Mouse (Mus musculus) hindbrain, embryonic 11.5 days (tissue): ENCODE results near the gene Atp6v1e1. TPM values are rescaled to one million over a fixed set of nuclear protein-coding genes. Genes with fewer than 3 reads are reported as not detected.
A peak's percentile ranks its signal among the peaks of the same experiment; 100 is the strongest.
"Not testable (repeated sequence)": the region's sequence is repeated elsewhere in the genome, so short reads cannot be mapped to it uniquely, and the experiment has no call there.

Experiments
- ATAC-seq: fragments of 200-750 bp; cut with Nextera tagmentation; 2 replicates; pipeline ENCODE4 v1.8.0; 2017; ENCODE audit warnings: mild to moderate bottlenecking, moderate TSS enrichment, moderate library complexity; ENCODE audit not compliant: low FRiP score
- DNase-seq: peaks from one replicate; pipeline ENCODE4 v3.0.0-alpha.2; 2015; ENCODE audit warnings: low spot score
- H3K27ac ChIP-seq: fragments of 300-500 bp; sonication (generic); 2 replicates; pipeline ENCODE4 v1.5.1; 2014; ENCODE audit warnings: mild to moderate bottlenecking, low read depth, low read length
- H3K27me3 ChIP-seq: fragments of 300-500 bp; sonication (generic); 2 replicates; pipeline ENCODE4 v1.6.1; 2014; ENCODE audit warnings: mild to moderate bottlenecking, low read length, moderate library complexity, mixed read lengths; ENCODE audit not compliant: control insufficient read depth, insufficient read depth
- H3K36me3 ChIP-seq: fragments of 300-500 bp; sonication (generic); 2 replicates; pipeline ENCODE4 v1.6.1; 2014; ENCODE audit warnings: mild to moderate bottlenecking, low read length, moderate library complexity, mixed read lengths; ENCODE audit not compliant: control insufficient read depth, insufficient read depth
- H3K4me1 ChIP-seq: fragments of 300-500 bp; sonication (generic); replicated peaks from 2 replicates; pipeline ENCODE4 v1.6.1; 2014; ENCODE audit warnings: low read length, mixed read lengths; ENCODE audit not compliant: control insufficient read depth, insufficient read depth
- H3K4me2 ChIP-seq: fragments of 300-500 bp; sonication (generic); replicated peaks from 2 replicates; pipeline ENCODE4 v1.6.1; 2014; ENCODE audit warnings: mild to moderate bottlenecking, low read depth, low read length
- H3K4me3 ChIP-seq: fragments of 300-500 bp; sonication (generic); 2 replicates; pipeline ENCODE4 v1.5.1; 2014; ENCODE audit warnings: low read depth, low read length
- H3K9ac ChIP-seq: fragments of 300-500 bp; sonication (generic); 2 replicates; pipeline ENCODE4 v1.6.1; 2014; ENCODE audit warnings: low read depth, low read length
- H3K9me3 ChIP-seq: fragments of 300-500 bp; sonication (generic); 2 replicates; pipeline ENCODE4 v1.6.1; 2016; ENCODE audit warnings: low read length; ENCODE audit not compliant: control insufficient read depth
- WGBS: fragments of 180-500 bp; shearing (Covaris S2); extraction: QIAGEN DNeasy Blood & Tissue Kit; methylation state at CpG from one replicate; pipeline ENCODE4 v1.1.7; 2014; 5-methylcytosine and 5-hydroxymethylcytosine counted together
- polyA plus RNA-seq: library from polyadenylated mRNA; unstranded; fragments of >200 nt; fragmentation: Nextera tagmentation; extraction: Ambion mirVana; gene quantifications from 2 replicates; pipeline ENCODE4 v1.2.1, GENCODE M21; 2014

Gene Atp6v1e1
- polyA plus RNA-seq = 183 and 184 TPM in 2 replicates

- Histone ChIP-seq H3K27me3 (no peaks in the 10 kb centered on the region), H3K4me3 (peak within 1 kb of the TSS; percentile 86), H3K4me2 (peak within 1 kb of the TSS; percentile 55), H3K27ac (peak within 1 kb of the TSS; percentile 72), H3K4me1 (no peaks in the 10 kb centered on the region; the same call in 1 of the 2 replicates), H3K36me3 (peaks cover 12% of the 10 kb centered on the region), H3K9ac (peak within 1 kb of the TSS; percentile 79), H3K9me3 (no peaks in the 10 kb centered on the region)
- under 1% methylated on average over 41 of the region's 41 CpGs for WGBS
- peak; percentile 96 for ATAC-seq
- DNase-seq = peak; percentile 95
These were observed at the start of gene Atp6v1e1 for GRCm38 (mm10) chr6:120822307-120822928. TSS of gene Atp6v1e1 (minus strand) at chr6:120822793.

DNA sequence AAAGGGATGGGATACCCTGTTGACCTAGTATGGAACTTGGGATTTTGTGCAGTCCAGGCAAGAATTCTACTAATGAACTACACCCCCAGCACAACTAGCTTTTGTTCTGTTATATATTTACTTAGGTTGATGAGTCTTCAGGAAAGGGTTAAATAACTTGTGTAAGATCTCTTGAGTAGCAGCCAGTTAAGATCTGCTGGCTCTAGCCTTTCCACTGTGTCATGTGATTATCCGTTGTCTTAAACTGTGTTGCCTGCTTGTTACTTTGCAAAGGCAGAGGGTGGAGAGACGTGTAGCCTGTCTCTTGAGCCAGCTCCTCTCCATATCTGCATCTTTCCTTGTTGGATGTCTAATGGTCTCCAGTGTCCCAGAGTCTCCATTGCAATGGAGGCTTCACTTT is 48.7 kb upstream of the Atp6v1e1 start:
- no peak overlapping the region for H3K9ac ChIP-seq
- no peak overlapping the region for H3K4me2 ChIP-seq
- ATAC-seq (no peak), DNase-seq (no peak)
- no peaks in the 10 kb centered on the region for H3K27me3 ChIP-seq
- no peaks in the 10 kb centered on the region for H3K4me1 ChIP-seq
- H3K36me3 ChIP-seq = no peaks in the 10 kb centered on the region
- no peak overlapping the region for H3K4me3 ChIP-seq
- no peaks in the 10 kb centered on the region for H3K9me3 ChIP-seq
- no peak overlapping the region for H3K27ac ChIP-seq
- 91% methylated on average over 2 of the region's 2 CpGs for WGBS

GRCm38 (mm10) chr6:120868824-120869223 is 46.2 kb upstream of the Atp6v1e1 start:
- no peak for ATAC-seq
- WGBS = 78% methylated on average over 1 of the region's 1 CpGs
- no peaks in the 10 kb centered on the region for H3K4me1 ChIP-seq
- no peaks in the 10 kb centered on the region for H3K27me3 ChIP-seq
- H3K4me3 ChIP-seq = no peak overlapping the region
- H3K9ac ChIP-seq = no peak overlapping the region
- DNase-seq = no peak
- no peak overlapping the region for H3K4me2 ChIP-seq
- H3K9me3 ChIP-seq = no peaks in the 10 kb centered on the region
- H3K36me3 ChIP-seq = no peaks in the 10 kb centered on the region; the same call in 1 of the 2 replicates
- H3K27ac ChIP-seq = no peak overlapping the region

GRCm38 (mm10) chr6:120866051-120866814 is 43.6 kb upstream of the Atp6v1e1 start:
- no peak for DNase-seq
- no peak for ATAC-seq
- Histone ChIP-seq H3K27ac (no peak overlapping the region), H3K9me3 (no peaks in the 10 kb centered on the region), H3K9ac (no peak overlapping the region), H3K4me2 (no peak overlapping the region), H3K4me3 (no peak overlapping the region), H3K4me1 (no peaks in the 10 kb centered on the region), H3K36me3 (no peaks in the 10 kb centered on the region; the same call in 1 of the 2 replicates), H3K27me3 (no peaks in the 10 kb centered on the region)
- 93% methylated on average over 9 of the region's 9 CpGs for WGBS

- no peak for ATAC-seq
- Histone ChIP-seq H3K4me2 (no peak overlapping the region), H3K36me3 (peaks cover 7% of the 10 kb centered on the region; the same call in 1 of the 2 replicates), H3K27ac (no peak overlapping the region), H3K9ac (no peak overlapping the region), H3K4me1 (no peaks in the 10 kb centered on the region), H3K4me3 (no peak overlapping the region), H3K9me3 (no peaks in the 10 kb centered on the region), H3K27me3 (no peaks in the 10 kb centered on the region)
- WGBS = 98% methylated on average over 3 of the region's 3 CpGs
- no peak for DNase-seq
These were observed 37.5 kb upstream of the Atp6v1e1 start for GRCm38 (mm10) chr6:120860079-120860478.

DNA sequence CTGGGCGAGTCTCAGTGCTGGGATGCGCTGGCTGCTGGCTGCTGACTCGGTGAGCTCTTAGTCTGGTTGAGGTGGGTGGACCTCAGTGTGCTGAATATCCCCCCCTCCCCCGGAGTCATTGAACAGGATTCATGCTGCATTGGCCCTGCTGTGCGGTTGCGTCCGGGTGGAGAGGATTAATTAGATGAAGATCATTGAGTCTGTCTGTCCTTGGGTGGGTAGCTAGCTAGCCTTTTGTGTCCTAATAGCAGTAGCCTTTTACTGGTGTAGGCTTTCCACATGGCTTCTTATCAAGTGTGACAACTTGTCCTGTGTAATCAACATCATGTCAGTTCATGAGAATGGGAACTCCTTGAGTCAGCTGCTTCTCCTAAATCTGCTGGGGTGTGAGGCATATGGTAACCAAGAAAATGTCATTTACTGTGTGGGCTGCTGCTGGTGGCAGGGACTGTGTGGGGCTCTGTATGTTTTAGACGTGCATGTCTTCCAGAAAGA is 35.7 kb upstream of the Atp6v1e1 start:
- H3K4me2 ChIP-seq = no peak overlapping the region
- H3K36me3 ChIP-seq = peaks cover 7% of the 10 kb centered on the region; the same call in 1 of the 2 replicates
- H3K4me1 ChIP-seq = no peaks in the 10 kb centered on the region
- no peaks in the 10 kb centered on the region for H3K9me3 ChIP-seq
- no peak overlapping the region for H3K4me3 ChIP-seq
- H3K9ac ChIP-seq = no peak overlapping the region
- peak; percentile 64 for ATAC-seq
- 56% methylated on average over 8 of the region's 8 CpGs for WGBS
- no peak overlapping the region for H3K27ac ChIP-seq
- H3K27me3 ChIP-seq = no peaks in the 10 kb centered on the region
- peak; percentile 5 for DNase-seq

DNA sequence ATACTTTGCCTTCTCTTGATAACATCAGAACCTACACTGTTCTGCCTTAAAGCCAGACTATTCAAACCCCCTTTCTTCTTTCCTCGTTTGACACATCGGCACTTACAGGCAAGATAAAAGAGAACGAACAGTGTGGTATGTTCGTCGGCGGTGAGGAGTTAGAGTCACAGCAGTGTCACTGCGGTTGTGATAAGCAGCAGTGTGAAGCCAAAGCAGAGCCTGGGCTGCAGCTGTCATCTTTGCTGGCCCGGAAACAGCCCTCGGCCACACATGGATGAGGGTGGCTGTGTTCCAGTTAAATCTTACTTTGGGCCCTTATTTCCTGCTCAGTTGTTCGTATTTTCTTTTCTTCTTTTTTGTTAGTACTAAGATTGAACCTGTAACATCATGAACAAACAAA is 31.8 kb upstream of the Atp6v1e1 start:
- Histone ChIP-seq H3K36me3 (peaks cover 9% of the 10 kb centered on the region; the same call in 1 of the 2 replicates), H3K27ac (no peak overlapping the region), H3K4me1 (no peaks in the 10 kb centered on the region), H3K27me3 (no peaks in the 10 kb centered on the region), H3K4me3 (no peak overlapping the region), H3K4me2 (no peak overlapping the region), H3K9ac (no peak overlapping the region), H3K9me3 (no peaks in the 10 kb centered on the region)
- DNase-seq (no peak), ATAC-seq (no peak)
- WGBS = 92% methylated on average over 10 of the region's 10 CpGs

DNA sequence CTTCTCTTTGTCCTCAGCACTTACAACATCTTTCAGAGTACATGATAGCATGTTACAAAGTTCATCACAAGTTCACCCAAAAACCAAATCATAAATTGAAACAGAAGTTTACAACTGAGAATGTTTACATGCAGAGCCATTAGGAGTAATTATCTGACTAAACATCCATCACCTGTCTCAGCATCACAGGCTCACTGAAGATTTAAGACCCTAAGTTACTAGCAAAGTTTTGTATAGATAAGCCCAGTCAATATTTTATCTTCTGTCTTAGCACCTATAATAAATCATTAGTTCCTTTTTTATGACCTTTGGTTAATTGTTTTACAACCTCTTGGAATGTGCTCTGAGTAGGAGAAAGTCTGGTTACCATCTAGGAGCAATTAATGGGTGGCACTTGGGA is 28.1 kb upstream of the Atp6v1e1 start:
- DNase-seq, H3K9me3 ChIP-seq, H3K4me1 ChIP-seq, H3K4me2 ChIP-seq, H3K36me3 ChIP-seq, H3K27me3 ChIP-seq, H3K4me3 ChIP-seq, H3K27ac ChIP-seq, ATAC-seq, H3K9ac ChIP-seq: not testable (repeated sequence)
